Mouse (Mus musculus): ENCODE data around the gene Wdr63. TPM values are rescaled to one million over a fixed set of nuclear protein-coding genes. Genes with fewer than 3 reads are reported as not detected.
"Not testable (repeated sequence)": the region's sequence is repeated elsewhere in the genome, so short reads cannot be mapped to it uniquely, and the experiment has no call there.

Wdr63 gene
- polyA plus RNA-seq, 1 experiment from 2014 or later, result not detected

DNA sequence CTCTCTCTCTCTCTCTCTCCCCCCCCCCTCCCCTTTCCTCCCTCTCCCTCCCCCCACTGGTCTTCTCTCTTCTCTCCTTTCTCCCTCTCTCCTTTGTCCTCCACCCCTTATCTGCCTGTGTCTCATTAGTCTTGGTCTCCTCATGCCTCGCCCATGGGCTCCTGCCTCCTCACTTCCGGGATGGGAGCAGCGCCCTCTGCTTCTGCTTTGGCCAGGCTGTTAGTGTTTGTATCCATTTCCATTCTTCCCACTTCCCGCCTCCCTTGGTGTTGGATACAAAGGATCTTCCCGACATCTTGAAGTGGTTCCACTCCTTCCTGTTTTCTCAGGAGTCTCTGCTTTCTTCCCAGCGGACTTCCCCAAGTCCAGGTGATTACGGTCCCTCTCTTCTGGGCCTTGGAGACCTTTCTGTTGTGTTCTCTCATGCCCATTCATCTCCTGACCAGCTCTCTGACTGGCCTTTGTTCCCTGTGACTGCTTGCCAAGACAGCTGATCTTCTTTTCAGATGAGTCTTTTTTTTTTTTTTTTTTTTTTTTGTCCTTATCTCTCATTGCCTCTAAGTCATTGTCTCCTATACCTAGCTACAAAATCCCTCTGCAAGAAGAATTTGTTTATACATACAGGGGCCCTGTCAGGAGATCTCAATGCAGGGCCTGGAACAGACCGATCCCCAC, 96.2 kb downstream of the Wdr63 start:
- Histone ChIP-seq H3K9ac (replicated peaks) (no peak overlapping the region), H3K4me1 (replicated peaks) (peaks cover 12% of the 10 kb centered on the region), H3K4me3 (replicated peaks) (no peak overlapping the region), H3K9me3 (no peaks in the 10 kb centered on the region), H3K27me3 (no peaks in the 10 kb centered on the region), H3K4me2 (no peak overlapping the region), H3K27ac (no peak overlapping the region), H3K36me3 (peaks cover 51% of the 10 kb centered on the region)
- 83% methylated on average over 8 of the region's 8 CpGs for WGBS
- no peak for ATAC-seq (ENCODE audit: insufficient number of reproducible peaks, insufficient read depth, low FRiP score, low TSS enrichment, low read depth)

GRCm38 (mm10) chr3:146010751-146011150, 97.2 kb downstream of the Wdr63 start:
- Histone ChIP-seq H3K9me3 (no peaks in the 10 kb centered on the region), H3K9ac (replicated peaks) (no peak overlapping the region), H3K27me3 (no peaks in the 10 kb centered on the region), H3K36me3 (peaks cover 48% of the 10 kb centered on the region), H3K4me1 (replicated peaks) (peaks cover 12% of the 10 kb centered on the region), H3K27ac (peak overlapping the region; percentile 72), H3K4me3 (replicated peaks) (no peak overlapping the region), H3K4me2 (no peak overlapping the region)
- ATAC-seq (ENCODE audit: insufficient number of reproducible peaks, insufficient read depth, low FRiP score, low TSS enrichment, low read depth), result no peak
- WGBS, result 82% methylated on average over 4 of the region's 4 CpGs

DNA sequence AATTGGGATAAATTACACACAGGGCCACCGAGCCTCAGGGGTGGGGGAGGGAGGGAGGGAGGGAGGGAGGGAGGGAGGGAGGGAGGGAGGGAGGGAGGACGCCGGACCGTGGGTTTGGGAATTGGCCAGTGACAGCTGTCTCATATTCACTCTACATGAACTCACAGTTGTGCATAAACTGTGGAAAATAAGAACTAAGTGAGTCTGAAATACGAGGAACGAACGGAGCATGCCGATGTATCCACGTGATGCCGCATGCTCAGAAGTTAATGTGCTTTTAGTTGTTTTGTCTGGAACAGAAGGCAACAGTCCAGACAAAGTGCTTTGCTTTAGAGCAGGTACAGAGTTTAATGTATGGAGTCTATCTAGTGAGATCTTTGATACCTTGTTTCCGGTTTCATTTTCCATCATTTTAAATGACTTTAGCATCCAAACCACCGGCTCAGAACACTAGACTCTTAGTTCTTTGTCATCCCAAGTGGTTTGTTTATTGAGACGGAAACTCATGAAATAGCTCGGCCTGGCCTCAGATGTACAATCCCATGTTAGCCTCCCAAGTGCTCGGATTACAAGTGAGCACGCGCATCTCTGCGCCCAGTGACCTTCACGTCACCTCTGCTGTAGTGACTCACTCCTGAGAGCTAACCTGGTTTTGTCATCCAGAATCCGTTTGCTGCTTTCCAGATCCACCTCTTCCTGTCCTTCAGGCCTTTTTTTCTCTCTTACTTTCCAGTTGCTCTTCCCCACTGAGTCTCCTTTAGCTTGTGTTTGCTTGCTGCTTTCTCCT, 97.9 kb downstream of the Wdr63 start:
- Histone ChIP-seq H3K36me3 (peaks cover 44% of the 10 kb centered on the region), H3K4me3 (replicated peaks) (no peak overlapping the region), H3K9me3 (no peaks in the 10 kb centered on the region), H3K9ac (replicated peaks) (no peak overlapping the region), H3K4me1 (replicated peaks) (peaks cover 12% of the 10 kb centered on the region), H3K27ac (peak overlapping the region; percentile 72), H3K4me2 (no peak overlapping the region), H3K27me3 (no peaks in the 10 kb centered on the region)
- WGBS, result 58% methylated on average over 17 of the region's 20 CpGs
- ATAC-seq (ENCODE audit: insufficient number of reproducible peaks, insufficient read depth, low FRiP score, low TSS enrichment, low read depth), result peak; percentile 76; the same call in 1 of the 2 replicates

GRCm38 (mm10) chr3:146007872-146008271, 100.1 kb downstream of the Wdr63 start:
- Histone ChIP-seq H3K4me2 (no peak overlapping the region), H3K9ac (replicated peaks) (no peak overlapping the region), H3K4me3 (replicated peaks) (no peak overlapping the region)

DNA sequence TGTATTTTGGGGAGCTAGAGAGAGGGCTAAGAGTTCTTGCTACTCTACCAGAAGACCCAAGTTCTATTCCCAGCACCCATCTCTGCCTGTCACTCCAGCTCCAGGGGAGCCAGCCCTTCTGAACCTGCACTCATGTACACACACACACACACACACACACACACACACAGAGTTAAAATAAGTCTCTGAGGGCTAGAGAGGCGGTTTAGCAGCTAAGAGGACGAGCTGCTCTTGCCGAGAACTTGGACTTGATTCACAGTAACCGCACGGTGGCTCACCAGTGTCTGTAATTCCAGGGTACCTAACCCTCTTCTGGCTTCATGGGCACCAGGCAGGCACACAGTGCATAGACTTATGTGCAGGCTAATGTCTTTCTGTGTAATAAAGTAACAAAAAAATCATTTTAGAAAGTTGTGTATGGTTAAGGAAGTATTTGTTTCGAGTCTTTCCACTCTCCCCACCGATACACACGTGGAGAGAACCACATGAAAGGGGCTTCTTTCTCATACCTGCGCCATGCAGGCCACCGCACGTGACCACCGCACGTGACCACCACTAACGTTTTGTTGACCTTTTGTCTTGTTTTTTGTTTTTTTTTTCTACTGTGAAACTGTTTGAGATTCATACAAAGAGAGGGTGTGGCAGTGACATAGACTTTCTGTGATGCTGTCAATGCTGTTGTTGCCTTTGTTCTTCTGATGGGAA, 103.4 kb downstream of the Wdr63 start:
- 93% methylated on average over 14 of the region's 14 CpGs for WGBS
- no peak overlapping the region for H3K4me2 ChIP-seq
- no peaks in the 10 kb centered on the region for H3K9me3 ChIP-seq
- 0 out of 2 replicates have a peak, but pooled peaks cover 2% of the 10 kb centered on the region for H3K4me1 ChIP-seq (replicated peaks)
- no peaks in the 10 kb centered on the region for H3K27me3 ChIP-seq
- peaks cover 73% of the 10 kb centered on the region for H3K36me3 ChIP-seq
- ATAC-seq (ENCODE audit: insufficient number of reproducible peaks, insufficient read depth, low FRiP score, low TSS enrichment, low read depth), result no peak
- H3K27ac ChIP-seq, result no peak overlapping the region
- H3K4me3 ChIP-seq (replicated peaks), result no peak overlapping the region
- no peak overlapping the region for H3K9ac ChIP-seq (replicated peaks)

More at GRCm38 (mm10) chr3:146007872-146008271, 100.1 kb downstream of the Wdr63 start:
- 80% methylated on average over 5 of the region's 6 CpGs for WGBS
- Histone ChIP-seq H3K4me1 (replicated peaks) (peaks cover 12% of the 10 kb centered on the region), H3K27ac (no peak overlapping the region), H3K9me3 (no peaks in the 10 kb centered on the region), H3K27me3 (no peaks in the 10 kb centered on the region), H3K36me3 (peaks cover 49% of the 10 kb centered on the region)
- no peak for ATAC-seq (ENCODE audit: insufficient number of reproducible peaks, insufficient read depth, low FRiP score, low TSS enrichment, low read depth)

DNA sequence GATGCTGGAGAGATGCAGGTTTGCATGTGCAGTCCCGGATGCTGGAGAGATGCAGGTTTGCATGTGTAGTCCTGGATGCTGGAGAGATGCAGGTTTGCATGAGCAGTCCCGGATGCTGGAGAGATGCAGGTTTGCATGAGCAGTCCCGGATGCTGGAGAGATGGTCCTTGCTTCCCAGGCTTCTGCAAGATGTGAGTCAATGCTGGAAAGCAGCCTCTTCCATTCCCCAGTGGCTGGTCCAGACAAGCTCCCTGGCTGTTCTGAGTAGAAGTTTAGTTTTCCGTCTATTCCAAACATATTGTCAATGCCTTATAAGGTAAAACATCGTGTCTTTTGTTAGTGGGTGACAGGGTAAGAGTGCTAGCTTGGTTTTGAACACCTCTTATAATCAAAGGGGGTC, 111.4 kb downstream of the Wdr63 start:
- H3K27ac ChIP-seq; H3K9me3 ChIP-seq; H3K4me2 ChIP-seq; H3K27me3 ChIP-seq; H3K9ac ChIP-seq (replicated peaks); ATAC-seq (ENCODE audit: insufficient number of reproducible peaks, insufficient read depth, low FRiP score, low TSS enrichment, low read depth); H3K4me3 ChIP-seq (replicated peaks); H3K4me1 ChIP-seq (replicated peaks): not testable (repeated sequence)
- 89% methylated on average over 5 of the region's 5 CpGs for WGBS
- H3K36me3 ChIP-seq, result peaks cover 29% of the 10 kb centered on the region

- Histone ChIP-seq H3K4me2 (no peak overlapping the region), H3K27ac (no peak overlapping the region), H3K4me1 (replicated peaks) (peaks cover 9% of the 10 kb centered on the region), H3K9ac (replicated peaks) (no peak overlapping the region), H3K9me3 (no peaks in the 10 kb centered on the region), H3K4me3 (replicated peaks) (no peak overlapping the region), H3K27me3 (no peaks in the 10 kb centered on the region), H3K36me3 (peaks cover 20% of the 10 kb centered on the region)
- no peak for ATAC-seq (ENCODE audit: insufficient number of reproducible peaks, insufficient read depth, low FRiP score, low TSS enrichment, low read depth)
- 87% methylated on average over 5 of the region's 5 CpGs for WGBS
These were observed 112.4 kb downstream of the Wdr63 start for GRCm38 (mm10) chr3:145995489-145995888.

DNA sequence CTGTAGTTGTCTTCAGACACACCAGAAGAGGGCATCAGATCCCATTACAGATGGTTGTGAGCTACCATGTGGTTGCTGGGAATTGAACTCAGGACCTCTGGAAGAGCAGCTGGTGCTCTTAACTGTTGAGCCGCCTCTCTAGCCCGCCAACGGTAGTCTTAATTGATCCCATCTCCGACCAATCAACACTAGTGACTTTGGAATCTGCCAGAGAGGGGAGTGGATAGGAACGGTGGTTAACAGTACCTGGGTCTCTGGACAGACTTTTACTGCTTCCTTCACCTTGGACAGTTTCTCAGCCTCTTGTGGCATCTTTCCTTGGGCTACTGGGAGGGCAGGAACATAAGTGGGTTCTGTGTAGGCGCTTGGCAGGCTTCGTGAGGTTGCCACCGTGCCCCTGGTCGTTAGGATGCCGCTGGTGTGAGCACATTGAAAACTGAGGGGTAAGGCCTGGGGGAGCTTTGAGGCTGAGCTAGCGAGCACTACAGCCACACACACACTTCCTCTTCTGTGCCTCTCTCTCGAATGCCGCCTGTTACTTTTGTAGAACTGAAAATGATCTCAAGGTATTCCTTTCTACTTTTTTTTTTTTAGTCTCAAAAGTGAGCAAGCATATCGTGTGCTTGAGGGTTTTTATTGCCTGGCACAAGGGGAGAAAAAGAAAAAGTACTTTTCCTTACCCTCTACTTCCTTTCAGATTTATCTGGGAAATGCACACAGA, 114.3 kb downstream of the Wdr63 start:
- Histone ChIP-seq H3K4me2 (no peak overlapping the region), H3K4me1 (replicated peaks) (peaks cover 19% of the 10 kb centered on the region), H3K27me3 (peaks cover 7% of the 10 kb centered on the region), H3K4me3 (replicated peaks) (no peak overlapping the region), H3K36me3 (peaks cover 5% of the 10 kb centered on the region), H3K9me3 (no peaks in the 10 kb centered on the region), H3K9ac (replicated peaks) (no peak overlapping the region), H3K27ac (no peak overlapping the region)
- WGBS, result 77% methylated on average over 14 of the region's 14 CpGs
- no peak for ATAC-seq (ENCODE audit: insufficient number of reproducible peaks, insufficient read depth, low FRiP score, low TSS enrichment, low read depth)

DNA sequence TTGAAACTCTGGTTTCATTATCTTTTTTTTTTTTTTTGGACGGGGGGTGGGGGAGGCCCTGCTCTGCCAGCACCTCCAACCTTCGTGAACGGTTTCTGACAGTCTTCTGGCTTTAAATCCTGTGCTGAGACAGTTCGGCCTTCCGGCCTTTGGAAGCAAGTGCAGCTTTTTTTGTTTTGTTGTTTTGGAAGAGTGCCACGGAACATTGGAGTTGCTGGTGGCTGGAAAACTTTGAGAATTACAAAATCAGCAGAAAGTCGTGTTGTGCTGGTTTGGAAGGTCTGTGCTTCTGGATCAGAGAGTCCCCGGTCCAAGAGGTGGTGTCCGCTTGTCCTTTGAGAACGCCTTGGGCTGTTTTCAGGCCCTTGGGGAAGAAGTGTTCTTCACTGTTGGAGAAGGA, 115.1 kb downstream of the Wdr63 start:
- no peak for ATAC-seq (ENCODE audit: insufficient number of reproducible peaks, insufficient read depth, low FRiP score, low TSS enrichment, low read depth)
- 85% methylated on average over 10 of the region's 10 CpGs for WGBS
- Histone ChIP-seq H3K27ac (no peak overlapping the region), H3K4me1 (replicated peaks) (peaks cover 23% of the 10 kb centered on the region), H3K27me3 (peaks cover 14% of the 10 kb centered on the region), H3K9ac (replicated peaks) (no peak overlapping the region), H3K36me3 (no peaks in the 10 kb centered on the region), H3K4me2 (no peak overlapping the region), H3K4me3 (replicated peaks) (no peak overlapping the region), H3K9me3 (no peaks in the 10 kb centered on the region)

GRCm38 (mm10) chr3:145991976-145992730, 115.8 kb downstream of the Wdr63 start:
- no peaks in the 10 kb centered on the region for H3K9me3 ChIP-seq
- H3K4me2 ChIP-seq, result no peak overlapping the region
- H3K4me3 ChIP-seq (replicated peaks), result no peak overlapping the region
- H3K9ac ChIP-seq (replicated peaks), result no peak overlapping the region
- no peaks in the 10 kb centered on the region for H3K36me3 ChIP-seq
- WGBS, result 80% methylated on average over 10 of the region's 10 CpGs
- H3K4me1 ChIP-seq (replicated peaks), result peaks cover 23% of the 10 kb centered on the region
- no peak for ATAC-seq (ENCODE audit: insufficient number of reproducible peaks, insufficient read depth, low FRiP score, low TSS enrichment, low read depth)
- H3K27me3 ChIP-seq, result peaks cover 14% of the 10 kb centered on the region
- H3K27ac ChIP-seq, result no peak overlapping the region

All from limb, embryonic 12.5 days (tissue).